Mouse (Mus musculus) megakaryocyte, embryonic 14.5 days (primary cell): ENCODE measurements around the gene Dscam.

ENCODE experiments used
- FLI1 ChIP-seq: IDR thresholded peaks from 2 replicates; pipeline ENCODE4 v1.6.1; 2012; ENCODE audit warnings: low read length, inconsistent platforms, mixed read lengths
- GATA1 ChIP-seq: IDR thresholded peaks from 3 replicates; pipeline ENCODE4 v1.6.1; 2012; ENCODE audit warnings: mixed read lengths, low read length, inconsistent platforms, borderline replicate concordance

DNA sequence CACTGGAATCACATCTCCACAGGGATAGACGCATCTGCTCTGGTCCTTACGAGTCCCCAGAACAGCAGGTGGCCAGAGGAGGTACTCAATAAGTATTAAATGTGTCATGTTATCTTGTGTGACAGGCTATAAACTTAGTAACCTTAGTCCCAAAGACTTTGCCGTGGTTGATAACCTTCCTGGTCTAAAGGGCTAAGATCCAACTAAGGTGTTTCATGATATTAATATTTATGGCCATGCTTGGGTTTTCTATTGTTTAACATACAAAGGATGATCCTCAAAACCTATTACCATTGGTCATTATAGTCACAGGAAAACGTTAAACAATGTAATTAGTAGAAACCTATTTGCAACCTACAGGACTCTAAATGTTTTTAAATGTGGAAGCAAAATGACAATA lies 545.1 kb downstream of the Dscam start:
- TF ChIP-seq GATA1 = no peak
- no peak for TF ChIP-seq FLI1
